Mouse (Mus musculus) adrenal gland, adult (tissue): Measurements from ENCODE around the gene Ttll2.
"Not testable (repeated sequence)": the region's sequence is repeated elsewhere in the genome, so short reads cannot be mapped to it uniquely, and the experiment has no call there.

Experiments
- DNase-seq, 2 experiments: peaks; one replicate each; pipeline ENCODE4 v3.0.0; 2022 to 2023; ENCODE audit warnings: low spot score in 1 of 2; ENCODE audit not compliant: inconsistent age in 2 of 2

The Ttll2 gene

DNA sequence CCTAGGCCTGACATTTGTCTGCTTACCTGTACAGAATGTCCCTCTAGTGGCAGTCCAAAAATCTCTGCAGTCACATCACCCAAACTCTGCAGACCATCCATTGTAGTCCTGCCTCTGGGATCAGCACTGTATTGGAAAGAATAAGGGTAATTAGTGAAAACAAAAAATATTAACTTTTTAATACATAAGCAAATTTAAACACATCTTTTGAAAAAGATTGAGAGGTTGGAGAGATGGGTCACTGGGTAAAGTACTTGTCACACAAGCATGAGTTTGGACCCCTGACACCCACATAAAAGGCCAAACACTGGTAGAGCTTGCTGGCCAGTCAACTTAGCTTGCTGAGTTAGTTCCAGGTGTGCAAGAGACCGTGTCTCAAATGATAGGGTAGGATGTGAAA, at the start of gene Ttll2:
Ttll2 (minus strand) TSS at position 101 of the 400 bp plus-strand sequence.
- DNase-seq = not testable (repeated sequence)

DNA sequence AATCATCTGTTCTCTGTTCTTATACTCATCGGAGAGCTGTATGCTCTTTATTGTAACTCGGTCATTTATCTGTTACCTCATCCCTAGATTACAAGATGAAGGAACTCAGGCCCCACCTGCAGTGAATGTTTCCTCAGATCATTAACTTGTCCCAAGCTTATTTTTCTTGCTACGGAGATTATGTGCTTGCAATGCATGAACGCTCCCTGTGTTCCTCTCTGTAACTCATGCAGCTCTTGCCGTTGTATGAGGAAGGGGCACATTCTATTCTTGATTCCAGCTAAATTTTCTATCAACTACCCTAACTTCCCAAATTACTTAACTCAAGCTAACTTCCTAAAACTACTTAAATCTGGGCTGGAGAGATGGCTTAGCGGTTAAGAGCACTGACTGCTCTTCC, 47.3 kb upstream of the Ttll2 start:
- not testable (repeated sequence) for DNase-seq

DNA sequence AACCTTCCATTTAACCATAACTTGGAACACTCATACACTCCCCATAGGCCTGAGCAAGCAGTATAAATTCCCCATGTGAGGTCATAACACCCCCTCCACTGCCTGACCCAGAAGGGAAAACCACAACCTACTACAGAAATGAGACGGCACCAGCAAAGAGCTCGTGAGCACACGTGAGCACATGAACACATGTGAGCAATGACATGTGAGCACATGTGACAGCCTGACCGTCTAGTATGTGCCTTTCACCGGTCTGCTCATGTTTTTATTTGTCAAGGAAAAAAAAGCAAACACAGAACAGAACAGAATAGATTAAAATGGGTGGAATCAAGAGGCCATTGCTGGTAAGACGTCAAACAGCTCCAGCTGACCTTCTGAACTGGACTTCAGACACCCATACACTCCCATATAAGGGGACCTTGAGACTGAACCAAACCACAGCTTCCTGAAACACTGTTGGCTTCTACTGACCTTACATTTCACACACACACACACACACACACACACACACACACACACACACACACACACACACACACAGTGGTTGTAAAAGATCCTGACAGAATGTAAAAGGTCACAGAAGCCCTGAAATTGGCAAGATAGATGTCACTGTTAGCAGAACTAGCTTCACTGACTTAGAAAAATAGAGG, 45.8 kb upstream of the Ttll2 start:
- DNase-seq = peak; percentile 45 to 81

DNA sequence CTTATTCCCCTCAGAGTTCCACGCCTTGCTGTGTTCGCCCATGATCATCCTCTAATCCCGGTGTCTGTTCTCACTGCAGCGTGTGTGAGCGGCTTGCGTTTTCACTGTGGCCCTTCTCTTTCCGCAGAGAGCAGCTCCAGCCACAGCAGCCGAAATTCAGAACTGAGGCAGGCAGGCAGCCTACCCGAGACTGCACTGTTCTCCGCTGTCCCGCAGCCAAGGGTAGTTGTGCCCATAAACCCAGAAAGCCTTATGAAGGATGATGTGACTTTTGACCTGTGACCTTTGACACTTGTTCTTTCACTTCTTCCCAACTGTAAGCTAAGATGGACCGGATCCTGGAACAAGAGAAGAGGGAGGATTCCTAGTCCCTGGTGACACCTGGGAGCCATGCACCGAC, 44.6 kb upstream of the Ttll2 start:
- peak in 1 of 2 experiments; percentile 54 for DNase-seq

DNA sequence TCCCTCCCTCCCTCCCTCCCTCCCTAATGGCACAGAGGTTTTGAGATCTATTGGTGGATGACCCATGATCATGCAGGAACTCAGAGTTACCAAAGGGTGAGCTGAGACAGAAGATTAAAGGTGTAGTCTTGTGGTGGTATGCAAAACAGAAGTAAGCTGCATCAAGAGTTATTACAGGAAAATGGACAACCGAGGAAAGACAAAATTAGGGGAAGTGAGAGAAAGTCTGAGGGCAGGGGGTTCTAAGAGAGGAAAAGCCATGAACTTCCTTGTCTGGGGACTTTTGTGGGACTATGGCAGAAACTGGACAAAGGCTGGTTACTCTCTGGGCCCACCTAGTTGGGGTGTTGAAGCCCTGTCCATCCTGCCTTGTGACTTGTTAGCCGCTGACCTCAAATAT, 43.8 kb upstream of the Ttll2 start:
- DNase-seq = not testable (repeated sequence)

DNA sequence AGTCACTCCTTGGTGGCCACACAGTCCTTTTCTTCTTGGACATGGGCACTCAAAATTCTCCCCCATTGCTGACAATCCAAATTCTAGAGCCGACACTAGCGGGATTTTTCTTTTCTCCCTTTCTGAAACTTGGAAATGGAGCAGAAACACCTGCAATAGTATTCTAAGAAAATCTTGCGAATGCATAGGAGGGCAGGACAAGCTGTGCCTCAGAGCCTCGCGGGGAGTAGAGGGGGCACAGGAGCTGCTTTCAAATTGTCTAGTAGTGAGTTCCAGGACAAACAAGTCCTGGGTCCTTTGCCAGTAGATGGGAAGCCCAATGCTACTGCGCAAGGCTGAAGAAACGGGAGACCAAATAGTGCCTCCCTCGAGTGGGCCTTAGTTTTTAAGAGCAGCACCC, 43.2 kb upstream of the Ttll2 start:
- peak; percentile 49 to 77 for DNase-seq

DNA sequence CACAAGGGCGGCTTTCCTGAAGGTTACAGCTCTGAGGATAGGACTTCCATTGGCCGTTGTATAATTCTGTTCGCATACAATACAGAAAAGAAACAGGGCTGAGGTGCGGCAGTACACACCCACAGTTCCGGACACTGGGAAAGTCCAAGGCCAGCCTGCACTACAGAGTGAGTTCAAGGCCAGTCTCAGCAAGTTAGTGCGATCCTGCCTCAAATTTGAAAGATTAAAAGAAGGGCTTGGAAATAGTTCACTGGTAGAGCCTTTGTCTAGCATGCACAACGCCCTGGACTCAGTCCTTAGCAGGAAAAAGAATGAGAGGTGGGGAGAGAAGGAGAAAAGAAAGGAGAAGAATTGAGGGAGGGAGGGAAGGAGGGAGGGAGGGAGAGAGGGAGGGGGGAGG, 42.6 kb upstream of the Ttll2 start:
- peak; percentile 70 to 90 for DNase-seq

DNA sequence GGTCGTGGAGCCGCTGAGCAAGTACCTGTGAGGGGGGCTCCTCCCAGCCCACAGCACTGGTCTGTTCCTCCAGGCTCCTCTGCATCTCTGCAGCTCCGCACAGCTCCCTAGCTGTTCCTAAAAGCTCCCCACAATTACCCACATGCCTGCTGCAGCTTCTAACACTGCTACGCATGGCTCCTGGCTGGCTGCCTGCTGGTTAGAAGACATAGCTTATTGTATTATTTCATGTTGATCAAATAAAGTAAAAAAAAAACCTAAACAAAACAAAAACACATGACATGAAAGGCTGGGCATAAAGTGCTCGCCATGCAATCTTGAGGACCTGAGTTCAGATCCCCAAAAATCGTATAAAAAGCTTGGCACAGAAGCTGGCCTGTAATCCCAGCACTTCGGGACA, 37.4 kb upstream of the Ttll2 start:
- peak; percentile 36 to 63 for DNase-seq

DNA sequence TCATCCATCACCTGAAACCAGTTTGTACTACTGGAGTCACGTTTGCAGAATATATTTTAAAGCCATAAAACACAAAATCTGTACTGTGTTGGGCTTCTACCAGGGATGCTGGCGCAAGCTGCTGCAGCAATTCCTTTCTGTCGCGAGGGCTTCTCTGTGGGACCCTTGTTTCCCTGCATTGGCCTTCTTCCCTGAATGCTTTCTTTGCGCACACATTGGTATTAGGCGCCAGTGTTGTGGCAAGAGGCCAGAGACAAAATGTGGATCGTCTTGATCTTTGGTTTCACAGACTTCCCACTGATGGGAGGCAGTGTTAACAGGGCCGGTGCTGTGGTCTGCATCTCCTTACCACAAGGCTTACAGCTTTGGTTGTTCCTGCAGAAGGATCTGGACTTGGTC, 36.5 kb upstream of the Ttll2 start:
- DNase-seq = not testable (repeated sequence)

DNA sequence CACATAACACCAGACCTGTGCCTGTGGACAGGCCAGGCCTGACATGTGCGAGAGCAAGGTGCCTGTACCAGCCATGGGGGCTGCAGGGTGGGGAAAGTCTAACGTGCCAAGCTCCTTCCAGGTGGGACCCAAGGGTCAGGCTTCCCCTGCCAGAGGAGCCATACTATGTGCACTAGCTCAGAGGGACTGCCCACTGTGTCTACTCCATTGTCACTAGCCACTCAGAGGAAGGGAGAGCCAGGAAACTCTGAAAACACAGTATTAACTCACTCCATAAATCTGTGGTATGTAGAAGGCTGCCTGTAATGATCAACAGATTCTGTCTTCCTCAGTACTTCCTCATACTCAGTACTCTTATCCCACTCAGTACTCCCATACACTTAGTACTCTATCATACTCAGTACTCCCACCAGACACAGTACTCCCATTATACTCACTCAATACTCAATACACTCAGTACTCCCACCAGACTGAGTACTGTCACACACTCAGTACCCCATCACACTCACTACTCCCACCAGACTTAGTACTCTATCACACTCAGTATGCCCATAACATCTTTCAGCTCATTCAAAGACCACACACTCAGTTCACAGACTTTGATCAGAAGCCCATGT, 36.0 kb upstream of the Ttll2 start:
- DNase-seq = not testable (repeated sequence)

DNA sequence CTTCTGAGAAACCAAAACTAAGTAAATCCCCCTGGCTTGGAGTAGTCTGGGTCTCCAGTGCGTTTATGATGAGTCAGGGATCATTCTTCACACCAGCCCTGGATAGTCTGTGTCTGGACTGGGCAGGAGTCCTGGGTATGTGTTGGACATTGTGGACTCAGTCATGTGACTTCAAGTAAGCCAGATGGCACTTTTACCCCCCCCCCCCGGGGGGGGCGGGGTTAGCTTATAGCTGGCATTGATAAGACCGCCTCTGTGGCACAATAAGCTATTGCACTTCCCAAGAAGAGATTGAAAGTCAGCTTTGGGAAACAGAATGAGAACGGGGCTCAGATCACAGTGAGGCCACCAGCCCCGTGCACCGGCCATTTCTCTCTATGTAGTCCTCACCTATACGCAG, 33.5 kb upstream of the Ttll2 start:
- DNase-seq = not testable (repeated sequence)

DNA sequence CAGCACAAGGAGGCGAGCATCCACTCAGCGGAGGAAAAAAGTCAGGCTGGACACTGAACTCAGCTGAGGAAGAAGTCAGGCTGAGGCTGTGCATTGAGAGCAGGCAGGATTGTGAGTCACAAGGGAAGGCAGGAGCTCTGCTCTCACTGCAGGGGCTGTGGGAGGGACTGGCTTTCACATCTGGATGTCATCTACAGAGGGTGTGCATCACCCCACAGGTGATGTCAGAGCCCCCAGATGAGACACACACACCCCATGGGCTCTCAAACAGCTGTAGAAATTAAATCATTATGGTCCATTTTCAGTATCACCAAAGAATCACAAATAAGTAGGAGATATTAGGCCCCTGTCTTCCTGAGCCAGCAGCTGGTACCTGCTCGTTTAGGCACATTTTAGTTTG, 32.9 kb upstream of the Ttll2 start, which contains the start of gene Unc93a2:
Unc93a2 (minus strand) TSS at position 101 of the 400 bp plus-strand sequence.
- not testable (repeated sequence) for DNase-seq

DNA sequence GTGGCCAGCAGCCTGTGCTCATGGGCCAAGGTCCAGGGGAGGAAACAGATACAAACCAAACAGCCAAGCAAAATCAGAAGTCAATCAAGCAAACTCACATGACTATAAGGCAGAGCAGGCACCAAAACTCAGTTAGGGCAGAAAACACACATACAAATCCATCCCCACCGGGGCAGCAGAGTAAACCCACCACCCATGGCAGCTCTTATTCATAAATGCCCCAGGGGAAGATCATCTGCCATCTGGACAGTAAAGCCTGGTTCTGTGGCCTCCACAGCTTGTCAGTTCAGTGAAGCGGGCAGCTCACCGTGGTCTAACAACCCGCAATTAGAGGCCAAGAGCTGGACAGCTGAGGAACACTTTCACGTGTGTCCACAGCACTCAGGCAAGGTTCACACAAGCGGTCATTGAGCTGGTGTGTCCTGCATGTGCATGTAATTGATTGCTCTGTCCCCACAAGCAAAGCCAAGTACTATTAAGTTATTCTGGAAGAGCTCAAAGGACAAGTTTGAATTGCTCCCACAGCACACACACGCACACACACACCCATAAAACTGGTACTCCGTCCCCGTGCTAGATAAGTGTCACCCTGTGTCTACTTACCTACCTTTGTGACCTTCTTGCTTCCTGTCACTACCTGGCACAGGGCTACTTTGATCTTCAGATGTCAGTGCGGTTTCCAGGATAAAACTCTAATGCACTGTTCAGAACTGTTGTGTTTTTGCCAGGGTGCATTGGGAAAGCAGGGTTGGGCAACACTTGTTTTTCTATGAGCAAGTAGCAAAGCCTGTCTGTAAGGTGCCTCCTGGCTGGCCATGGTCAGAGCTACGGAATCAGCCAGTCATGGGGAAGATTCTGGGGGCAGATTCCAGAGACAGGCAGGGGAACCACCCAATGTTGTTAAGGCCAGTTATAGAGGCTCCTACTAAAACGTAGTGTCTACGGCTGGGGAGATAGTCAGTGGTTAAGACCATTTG, 31.0 kb upstream of the Ttll2 start:
- not testable (repeated sequence) for DNase-seq

DNA sequence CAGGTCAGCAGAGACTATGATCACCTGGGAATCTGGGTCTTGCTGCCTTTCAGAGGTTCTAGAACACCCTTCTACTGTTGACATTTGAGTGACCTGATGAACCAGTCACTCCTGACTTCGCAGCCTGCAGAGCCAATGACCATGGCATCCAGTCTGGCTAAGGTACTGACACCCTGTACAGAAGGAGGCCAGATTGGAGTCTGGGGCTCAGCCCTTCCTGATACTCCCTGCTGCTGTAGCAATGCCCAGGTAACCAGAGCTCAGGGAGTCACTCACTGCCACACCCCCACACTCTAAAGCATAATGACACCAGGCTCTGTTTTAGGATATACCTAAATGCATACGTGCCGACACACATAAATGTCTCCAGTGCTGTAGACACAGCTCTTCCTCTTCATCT, 30.2 kb upstream of the Ttll2 start:
- DNase-seq = not testable (repeated sequence)

DNA sequence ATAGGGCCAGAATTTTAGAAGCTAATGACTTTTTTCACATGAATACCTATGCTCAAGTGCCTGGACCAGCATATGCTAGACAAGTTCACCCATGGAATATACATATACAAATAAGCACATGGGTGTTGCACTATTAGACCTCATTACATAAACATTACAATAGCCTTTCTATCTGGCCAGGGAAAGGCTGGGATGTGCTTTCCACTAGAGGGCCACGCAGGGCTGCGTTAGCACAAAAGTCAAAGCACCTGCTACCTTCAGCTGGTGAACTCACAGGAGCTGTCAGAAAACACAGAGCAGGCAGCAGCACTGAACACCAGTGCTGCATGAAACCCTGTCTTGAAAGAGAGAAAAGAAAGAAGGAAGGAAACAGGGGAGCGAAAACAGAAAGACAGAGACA, 25.4 kb upstream of the Ttll2 start:
- not testable (repeated sequence) for DNase-seq

DNA sequence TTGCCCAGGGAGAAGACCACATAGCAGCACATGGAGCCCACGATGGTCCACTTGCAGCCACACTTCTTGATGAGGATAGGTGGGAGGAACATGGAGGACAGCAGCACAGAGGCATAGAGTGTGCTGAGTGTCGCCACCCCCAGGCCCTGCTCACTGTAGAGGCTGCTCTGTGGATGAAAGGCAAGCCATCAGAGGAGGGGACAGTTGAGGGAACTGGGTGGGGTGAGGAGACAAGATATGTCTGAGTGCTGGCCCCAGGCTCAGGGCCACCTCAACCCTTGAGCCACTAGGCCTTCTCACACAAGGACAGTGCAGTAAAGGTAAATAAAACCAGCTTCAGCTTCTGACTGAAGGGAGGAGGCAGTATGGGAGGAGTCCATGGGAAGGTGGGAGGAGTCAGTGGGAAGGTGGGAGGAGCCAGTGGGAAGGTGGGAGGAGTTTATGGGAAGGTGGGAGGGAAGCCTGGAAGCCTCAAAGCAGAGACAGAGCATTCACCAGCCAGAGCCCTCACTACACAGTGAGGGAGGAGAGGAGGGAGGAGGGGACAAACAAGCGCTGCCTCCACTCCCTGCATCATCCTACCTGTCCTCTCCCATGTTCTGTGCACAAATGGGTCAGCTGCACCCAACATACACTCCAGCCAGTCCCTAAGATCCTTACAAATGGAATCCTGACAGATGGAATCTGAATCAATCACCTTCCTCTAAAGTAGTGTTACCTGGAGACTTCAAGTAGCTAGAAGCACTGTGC, 24.6 kb upstream of the Ttll2 start:
- DNase-seq = not testable (repeated sequence)

DNA sequence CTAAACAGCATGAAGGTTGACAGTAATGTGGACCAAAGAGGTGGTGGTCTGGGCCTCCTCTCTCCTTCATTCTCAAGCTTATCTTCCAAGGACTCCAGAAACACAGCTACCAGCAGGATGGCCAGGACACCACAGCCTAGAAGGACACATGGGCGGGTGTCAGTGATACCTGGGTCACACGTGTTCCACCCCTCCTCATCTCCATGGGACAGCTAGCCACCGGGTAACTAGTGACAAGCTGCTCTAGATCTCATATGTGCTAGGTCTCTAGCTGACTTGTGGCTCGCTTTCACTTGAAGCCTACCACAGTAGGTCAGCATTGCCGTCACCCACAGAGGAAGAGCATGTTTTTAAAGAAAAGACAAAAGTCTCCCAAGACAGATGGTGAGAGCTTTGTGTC, 19.4 kb upstream of the Ttll2 start, which contains the start of gene Gm49630:
Gm49630 (minus strand) TSS at position 101 of the 400 bp plus-strand sequence.
- not testable (repeated sequence) for DNase-seq

DNA sequence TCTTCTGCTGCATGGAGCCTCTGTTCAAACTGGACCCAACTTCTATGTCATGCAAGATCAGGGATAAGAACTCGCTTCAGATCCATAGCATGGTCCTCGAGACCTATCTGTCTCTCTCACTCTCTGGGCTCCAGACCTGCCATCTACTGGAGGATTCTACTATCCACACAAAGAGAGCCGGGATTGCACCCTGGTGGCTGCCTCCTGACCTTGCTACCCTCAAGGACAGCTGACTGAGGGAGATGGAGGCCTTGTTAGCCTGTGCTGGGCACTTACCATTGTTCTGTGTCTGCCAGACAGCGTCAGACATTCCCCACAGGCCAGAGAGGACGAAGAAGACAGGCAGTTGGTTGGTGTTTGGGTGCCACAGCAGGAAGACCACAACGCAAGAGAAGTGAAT, 16.9 kb upstream of the Ttll2 start:
- DNase-seq = peak; percentile 60 to 81

DNA sequence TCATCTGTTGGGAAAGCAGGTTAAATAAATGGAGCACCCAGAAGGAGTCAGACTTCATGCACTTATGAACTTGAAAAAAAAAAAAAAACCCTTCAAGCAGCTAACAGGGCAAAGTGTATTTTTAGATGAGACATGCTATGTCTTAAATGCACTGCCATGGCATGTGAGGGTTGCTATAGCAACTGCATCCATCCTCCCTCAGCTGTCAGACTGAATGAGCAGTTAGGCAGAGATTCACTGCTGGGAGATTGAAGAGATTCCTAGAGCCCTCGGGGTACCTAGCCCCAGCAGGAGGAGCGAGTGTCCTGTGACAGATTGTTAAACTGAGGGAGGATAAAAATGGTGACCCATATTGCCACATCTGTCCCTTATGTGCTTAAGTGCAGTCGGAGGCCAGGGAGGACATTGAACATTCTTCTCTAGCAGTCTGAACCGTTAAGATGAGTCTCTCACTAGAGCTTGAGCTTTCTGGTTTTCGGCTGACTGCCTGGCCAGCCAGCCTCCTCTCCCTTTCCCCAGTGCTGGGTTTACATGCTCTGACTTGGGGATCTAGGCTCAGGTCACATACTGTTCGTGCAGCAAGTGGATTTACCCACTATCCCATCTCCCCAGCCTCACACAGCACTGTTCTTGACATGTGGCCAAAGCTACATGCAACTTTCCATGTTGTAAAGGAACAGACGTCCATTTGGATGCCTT, 14.3 kb upstream of the Ttll2 start:
- not testable (repeated sequence) for DNase-seq

DNA sequence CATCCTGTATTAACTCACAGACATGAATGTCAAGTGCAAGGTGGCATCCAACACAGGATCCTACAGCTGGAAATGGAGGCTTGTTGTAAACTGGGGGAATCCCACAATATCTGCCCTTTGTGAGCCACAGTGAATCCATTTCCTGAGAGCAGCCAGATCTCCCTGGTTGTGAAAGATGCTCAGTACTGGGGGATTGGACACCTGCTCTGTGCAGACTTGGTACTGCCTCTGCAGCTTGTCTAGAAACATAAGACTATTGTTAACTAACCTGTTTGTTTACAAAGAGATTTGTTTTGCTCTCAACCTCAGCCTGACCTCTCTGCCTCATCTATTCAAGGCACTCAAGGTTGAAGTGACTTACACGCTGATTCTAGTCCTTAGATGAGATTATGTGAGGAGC, 13.8 kb upstream of the Ttll2 start:
- DNase-seq = not testable (repeated sequence)
